In the genomic region with DNA sequence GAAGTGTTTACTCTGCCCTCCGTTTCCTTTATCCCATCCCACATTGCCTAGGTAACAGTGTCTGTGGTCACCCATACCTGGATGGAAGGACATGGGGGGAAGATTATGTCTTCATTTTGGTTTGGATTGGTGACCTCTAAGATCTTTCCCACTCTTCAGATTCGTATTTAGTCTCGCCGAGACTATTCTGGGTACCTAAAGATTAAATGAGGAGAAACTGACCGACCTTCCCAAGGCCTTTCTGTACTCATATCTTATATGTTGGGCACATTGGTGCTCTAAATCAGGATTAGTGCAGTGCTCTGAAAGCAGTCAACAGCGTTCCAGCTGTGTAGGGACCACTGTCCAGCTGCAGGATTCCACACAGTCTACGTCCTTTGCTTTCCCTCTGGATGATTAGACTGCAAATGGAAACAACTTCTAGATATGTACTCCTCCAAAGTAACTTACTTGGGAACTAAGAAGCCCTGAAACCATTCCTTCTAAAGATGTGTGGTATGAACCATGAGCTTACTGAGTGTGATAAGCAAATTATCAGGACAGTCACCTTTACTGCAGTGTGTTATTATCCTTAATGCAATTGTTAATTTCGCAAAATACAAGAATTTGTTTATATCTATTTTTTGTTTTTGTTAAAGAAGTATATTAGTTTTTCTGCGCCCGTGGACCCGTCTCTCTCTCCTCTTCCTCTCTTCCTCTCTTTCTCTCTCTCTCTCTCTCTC, we compare ENCODE assay signal across 8 mouse cellular contexts. TPM values are rescaled to one million over a fixed set of nuclear protein-coding genes. Genes with fewer than 3 reads are reported as not detected.
DNase-seq lines count a peak whose midpoint lies in the region; ATAC-seq and TF ChIP-seq lines count a peak whose summit lies in the region.

No protein-coding gene starts in this region.

- no peak for TF ChIP-seq POLR2A in limb, embryonic 14.5 days (IDR thresholded peaks at IDR 0.05; ENCODE audit: borderline replicate concordance, extremely low read depth, insufficient read depth, insufficient read length)

- peak overlapping the region; percentile 100 for H3K27ac ChIP-seq in limb, embryonic 14.5 days (replicated peaks; ENCODE audit: low read depth, low read length)
- peak overlapping the region; percentile 100 for H3K27ac ChIP-seq in stomach, postnatal 0 days (replicated peaks)

- H3K36me3 ChIP-seq in limb, embryonic 14.5 days (ENCODE audit: control insufficient read depth, insufficient read depth, low read length), result no peaks in the 10 kb centered on the region
- no peaks in the 10 kb centered on the region for H3K36me3 ChIP-seq in stomach, postnatal 0 days (ENCODE audit: control insufficient read depth, insufficient read depth, low read length)

- 42% methylated on average over 11 of the region's 11 CpGs for WGBS in limb, embryonic 14.5 days
- 35% methylated on average over 11 of the region's 11 CpGs for WGBS in stomach, postnatal 0 days

- no peak; the same call in 1 of the 2 replicates for TF ChIP-seq CTCF in stomach, postnatal 0 days (IDR thresholded peaks at IDR 0.05; ENCODE audit: low read depth)

- no peaks in the 10 kb centered on the region for H3K9me3 ChIP-seq in limb, embryonic 14.5 days (ENCODE audit: control insufficient read depth, low read length)
- no peaks in the 10 kb centered on the region for H3K9me3 ChIP-seq in stomach, postnatal 0 days (ENCODE audit: control insufficient read depth, low read length)

- H3K4me2 ChIP-seq in limb, embryonic 14.5 days (replicated peaks; ENCODE audit: low read depth, low read length, severe bottlenecking), result peak overlapping the region; percentile 49
- peak overlapping the region; percentile 81 for H3K4me2 ChIP-seq in stomach, postnatal 0 days (replicated peaks; ENCODE audit: low read depth)

- peak; percentile 23 for DNase-seq in cerebellum, adult 11-12 months
- DNase-seq in cerebellum, postnatal 10 days, result no peak
- peak; percentile 8 for DNase-seq in thymus, postnatal 25 days
- no peak for DNase-seq in thymus, adult 18-20 months
- DNase-seq in limb, embryonic 14.5 days (ENCODE audit: low spot score), result no peak
- no peak for DNase-seq in stomach, postnatal 0 days (ENCODE audit: low spot score)
- DNase-seq in layer of hippocampus, postnatal 14 days (ENCODE audit: low spot score in 2 of 2), result no peak
- DNase-seq in kidney, postnatal 10 days, result no peak

- peaks cover 10% of the 10 kb centered on the region; the same call in 1 of the 2 replicates for H3K4me1 ChIP-seq in limb, embryonic 14.5 days (ENCODE audit: control insufficient read depth, insufficient read depth, low read length)
- 0 out of 2 replicates have a peak, but pooled peaks cover 2% of the 10 kb centered on the region for H3K4me1 ChIP-seq in stomach, postnatal 0 days (replicated peaks; ENCODE audit: control insufficient read depth, insufficient read depth)

- TF ChIP-seq EP300 in stomach, postnatal 0 days (optimal IDR thresholded peaks at IDR 0.05), result no peak

- peak overlapping the region; percentile 77 for H3K4me3 ChIP-seq in limb, embryonic 14.5 days (replicated peaks; ENCODE audit: low read length)
- peak overlapping the region; percentile 87 for H3K4me3 ChIP-seq in stomach, postnatal 0 days (ENCODE audit: low read depth, low read length)

- ATAC-seq in limb, embryonic 14.5 days (ENCODE audit: low FRiP score, low read depth), result no peak
- ATAC-seq in stomach, postnatal 0 days (ENCODE audit: low FRiP score, low TSS enrichment), result peak; percentile 7; the same call in 1 of the 2 replicates

- H3K9ac ChIP-seq in limb, embryonic 14.5 days (ENCODE audit: low read depth, low read length, severe bottlenecking), result peak overlapping the region; percentile 100
- H3K9ac ChIP-seq in stomach, postnatal 0 days (ENCODE audit: low read length), result peak overlapping the region; percentile 99

- no peaks in the 10 kb centered on the region for H3K27me3 ChIP-seq in limb, embryonic 14.5 days (ENCODE audit: control insufficient read depth, insufficient read depth, low read length)
- no peaks in the 10 kb centered on the region for H3K27me3 ChIP-seq in stomach, postnatal 0 days (ENCODE audit: control insufficient read depth, insufficient read depth, low read length)

RNA-seq across cellular contexts. Expression of a gene that starts 0.9 kb away (rescaled TPM):
- polyA plus RNA-seq in limb, embryonic 14.5 days (2012; rRNA removed), result 8.7 and 10.7 TPM in 2 replicates
- 8.0 and 9.0 TPM in 2 replicates for polyA plus RNA-seq in limb, embryonic 14.5 days (2014; fragmentation: Nextera tagmentation; extraction: Ambion mirVana)
- polyA plus RNA-seq in stomach, postnatal 0 days (2015; fragmentation: Nextera tagmentation; extraction: Ambion mirVana), result 3.6 and 4.7 TPM in 2 replicates
- total RNA-seq in layer of hippocampus, postnatal 14 days (2021), result 1 to 10 TPM; 7.9 to 8.0 TPM

RNA-seq across cellular contexts. Expression of a gene that starts 13.1 kb away (rescaled TPM):
- polyA plus RNA-seq in limb, embryonic 14.5 days (2012; rRNA removed), result 0.08 TPM in 1 of 2 replicates, not detected in the other
- polyA plus RNA-seq in limb, embryonic 14.5 days (2014; fragmentation: Nextera tagmentation; extraction: Ambion mirVana), result not detected in 2 replicates
- not detected in 2 replicates for polyA plus RNA-seq in stomach, postnatal 0 days (2015; fragmentation: Nextera tagmentation; extraction: Ambion mirVana)
- total RNA-seq in layer of hippocampus, postnatal 14 days (2021), result 10 to 100 TPM; 10.3 to 12.4 TPM

RNA-seq across cellular contexts. Expression of a gene that starts 38.9 kb away (rescaled TPM):
- polyA plus RNA-seq in limb, embryonic 14.5 days (2012; rRNA removed), result 9.2 and 11.7 TPM in 2 replicates
- polyA plus RNA-seq in limb, embryonic 14.5 days (2014; fragmentation: Nextera tagmentation; extraction: Ambion mirVana), result 18.3 and 18.4 TPM in 2 replicates
- polyA plus RNA-seq in stomach, postnatal 0 days (2015; fragmentation: Nextera tagmentation; extraction: Ambion mirVana), result 23.6 and 24.5 TPM in 2 replicates
- total RNA-seq in layer of hippocampus, postnatal 14 days (2021), result 10 to 100 TPM; 38.8 to 39.6 TPM

Comparison
In these comparisons a context has a peak if more than half of its experiments do, and no peak if none do; other contexts are left out.
1. DNase-seq: peak in cerebellum, adult 11-12 months (single experiment) and thymus, postnatal 25 days (single experiment); none in cerebellum, postnatal 10 days (0 of 2), thymus, adult 18-20 months (0 of 2), limb, embryonic 14.5 days (single experiment), stomach, postnatal 0 days (single experiment), layer of hippocampus, postnatal 14 days (0 of 2) and kidney, postnatal 10 days (single experiment).